Mouse (Mus musculus): ENCODE measurements around the gene Gm3286. TPM values are rescaled to one million over a fixed set of nuclear protein-coding genes. Genes with fewer than 3 reads are reported as not detected.

Gm3286 gene
- not detected for total RNA-seq (2023)

GRCm38 (mm10) chr5:95510458-95510857, at the start of gene Gm3286:
TSS of gene Gm3286 (plus strand) at chr5:95510758.

Other genes with a start within 250 kb of the Gm3286 start
- gene Gm10424, start 238.0 kb upstream of the Gm3286 start, total RNA-seq (2023) = not detected
- gene Gm3259, start 204.8 kb upstream of the Gm3286 start, total RNA-seq (2023) = not detected
- gene D5Ertd577e, start 54.0 kb upstream of the Gm3286 start, total RNA-seq (2023) = not detected
- not detected for gene Gm7971, start 84.1 kb downstream of the Gm3286 start, total RNA-seq (2023)
- gene Gm7978, start 225.4 kb downstream of the Gm3286 start, total RNA-seq (2023) = not detected
- gene Gm7982, start 231.3 kb downstream of the Gm3286 start, total RNA-seq (2023) = not detected

Measured in neutrophil, adult 83 days (primary cell).